Mouse (Mus musculus): ENCODE results near the gene Cdk2ap2. TPM values are rescaled to one million over a fixed set of nuclear protein-coding genes. Genes with fewer than 3 reads are reported as not detected.

The Cdk2ap2 gene
- polyA plus RNA-seq, 1 experiment from 2014 or later, result 79.2 TPM

DNA sequence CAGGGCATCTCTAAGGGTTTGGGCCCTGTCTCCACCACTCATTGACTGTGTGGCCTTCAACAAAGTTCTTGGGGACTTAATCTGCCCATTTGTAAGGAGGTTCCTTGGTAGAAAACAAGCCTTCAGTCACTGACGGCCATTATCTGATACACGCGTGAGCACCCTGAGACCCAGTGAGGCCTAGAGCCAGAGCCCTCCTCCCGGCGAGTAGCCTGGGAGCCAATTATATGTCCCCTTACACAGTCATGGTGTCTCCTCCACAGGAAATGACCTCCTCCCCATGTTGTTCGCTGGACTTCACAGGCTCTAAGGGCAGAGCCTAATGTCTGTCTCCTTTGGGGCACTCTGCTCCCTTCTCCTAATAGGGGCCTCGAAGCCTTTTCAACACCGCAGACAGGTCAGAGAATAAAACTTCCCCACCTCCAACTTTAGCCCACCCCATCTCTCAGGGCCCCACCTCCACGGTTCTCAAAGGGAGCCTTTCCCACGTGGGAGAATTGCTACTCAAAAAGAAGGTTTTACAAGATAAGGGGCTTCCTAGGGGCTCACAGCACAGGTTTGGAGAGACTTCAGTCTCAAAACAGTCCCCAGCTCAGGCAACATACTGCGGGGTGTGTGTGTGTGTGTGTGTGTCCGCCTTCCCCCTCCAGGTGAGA lies 49.5 kb downstream of the Cdk2ap2 start:
- H3K36me3 ChIP-seq (replicated peaks; ENCODE audit: control insufficient read depth, insufficient read depth), result peaks cover 8% of the 10 kb centered on the region
- WGBS, result 65% methylated on average over 12 of the region's 12 CpGs
- no peak overlapping the region for H3K4me3 ChIP-seq (replicated peaks; ENCODE audit: low read length)
- no peak overlapping the region for H3K27ac ChIP-seq
- no peaks in the 10 kb centered on the region for H3K9me3 ChIP-seq (ENCODE audit: control insufficient read depth, low read length)
- no peak overlapping the region for H3K4me2 ChIP-seq (replicated peaks)
- H3K9ac ChIP-seq, result no peak overlapping the region
- ATAC-seq (ENCODE audit: low FRiP score) (no peak), DNase-seq (ENCODE audit: low spot score) (no peak)
- H3K4me1 ChIP-seq (replicated peaks; ENCODE audit: control insufficient read depth, insufficient read depth, low read length), result peaks cover 14% of the 10 kb centered on the region
- H3K27me3 ChIP-seq (ENCODE audit: control insufficient read depth, insufficient read depth, low read length), result no peaks in the 10 kb centered on the region

GRCm38 (mm10) chr19:4147022-4147405 lies 50.0 kb downstream of the Cdk2ap2 start:
- no peak overlapping the region for H3K27ac ChIP-seq
- H3K4me1 ChIP-seq (replicated peaks; ENCODE audit: control insufficient read depth, insufficient read depth, low read length), result peaks cover 14% of the 10 kb centered on the region
- H3K9me3 ChIP-seq (ENCODE audit: control insufficient read depth, low read length), result no peaks in the 10 kb centered on the region
- DNase-seq (ENCODE audit: low spot score) (no peak), ATAC-seq (ENCODE audit: low FRiP score) (no peak)
- H3K9ac ChIP-seq, result no peak overlapping the region
- peaks cover 11% of the 10 kb centered on the region for H3K36me3 ChIP-seq (replicated peaks; ENCODE audit: control insufficient read depth, insufficient read depth)
- H3K4me2 ChIP-seq (replicated peaks), result no peak overlapping the region
- WGBS, result 50% methylated on average over 3 of the region's 3 CpGs
- no peak overlapping the region for H3K4me3 ChIP-seq (replicated peaks; ENCODE audit: low read length)
- no peaks in the 10 kb centered on the region for H3K27me3 ChIP-seq (ENCODE audit: control insufficient read depth, insufficient read depth, low read length)

GRCm38 (mm10) chr19:4147782-4148490 lies 51.0 kb downstream of the Cdk2ap2 start:
- peaks cover 14% of the 10 kb centered on the region for H3K4me1 ChIP-seq (replicated peaks; ENCODE audit: control insufficient read depth, insufficient read depth, low read length)
- no peaks in the 10 kb centered on the region for H3K9me3 ChIP-seq (ENCODE audit: control insufficient read depth, low read length)
- ATAC-seq (ENCODE audit: low FRiP score) (peak; percentile 19), DNase-seq (ENCODE audit: low spot score) (no peak)
- peak overlapping the region; percentile 87 for H3K9ac ChIP-seq
- no peaks in the 10 kb centered on the region for H3K27me3 ChIP-seq (ENCODE audit: control insufficient read depth, insufficient read depth, low read length)
- H3K4me3 ChIP-seq (replicated peaks; ENCODE audit: low read length), result peak overlapping the region; percentile 80
- peak overlapping the region; percentile 61; the same call in 1 of the 2 replicates for H3K27ac ChIP-seq
- H3K4me2 ChIP-seq (replicated peaks), result peak overlapping the region; percentile 75
- H3K36me3 ChIP-seq (replicated peaks; ENCODE audit: control insufficient read depth, insufficient read depth), result peaks cover 20% of the 10 kb centered on the region
- 33% methylated on average over 9 of the region's 9 CpGs for WGBS

DNA sequence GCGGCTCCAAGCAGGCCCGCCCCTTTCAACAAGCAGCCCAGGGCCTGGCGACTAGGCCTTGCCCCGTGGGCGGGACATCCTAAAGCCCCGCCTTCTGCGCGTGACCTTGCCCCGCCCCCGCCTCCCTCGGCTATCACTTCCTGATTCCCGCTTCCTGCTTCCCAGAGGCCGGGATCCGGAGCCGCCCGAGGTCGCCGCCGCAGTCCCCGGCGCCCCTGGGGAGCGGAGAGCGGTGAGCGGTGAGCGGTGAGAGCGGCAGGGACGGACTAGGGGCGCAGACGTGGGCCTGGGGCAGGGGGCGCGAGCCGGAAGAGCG lies 51.5 kb downstream of the Cdk2ap2 start, which contains the start of gene Coro1b:
TSS of gene Coro1b (plus strand) at position 129 of the 316 bp plus-strand sequence.
- peak within 1 kb of the TSS; percentile 80 for H3K4me3 ChIP-seq (replicated peaks; ENCODE audit: low read length)
- peak within 1 kb of the TSS; percentile 75 for H3K4me2 ChIP-seq (replicated peaks)

More for the DNA sequence above, 51.5 kb downstream of the Cdk2ap2 start, which contains the start of gene Coro1b:
- Histone ChIP-seq H3K9me3 (ENCODE audit: control insufficient read depth, low read length) (no peaks in the 10 kb centered on the region), H3K27me3 (ENCODE audit: control insufficient read depth, insufficient read depth, low read length) (no peaks in the 10 kb centered on the region), H3K9ac (peak within 1 kb of the TSS; percentile 87), H3K27ac (peak within 1 kb of the TSS; percentile 61), H3K4me1 (replicated peaks; ENCODE audit: control insufficient read depth, insufficient read depth, low read length) (peaks cover 14% of the 10 kb centered on the region), H3K36me3 (replicated peaks; ENCODE audit: control insufficient read depth, insufficient read depth) (peaks cover 24% of the 10 kb centered on the region)
- under 1% methylated on average over 30 of the region's 33 CpGs for WGBS
- DNase-seq (ENCODE audit: low spot score) (peak; percentile 90), ATAC-seq (ENCODE audit: low FRiP score) (peak; percentile 92)

Other genes starting within 250 kb of the Cdk2ap2 start
- gene Chka, start 245.4 kb upstream of the Cdk2ap2 start, polyA plus RNA-seq (2014; fragmentation: Nextera tagmentation; extraction: Ambion mirVana), result 54.7 and 60.8 TPM in 2 replicates
- gene Tcirg1, start 190.0 kb upstream of the Cdk2ap2 start, polyA plus RNA-seq (2014; fragmentation: Nextera tagmentation; extraction: Ambion mirVana), result 11.6 and 13.3 TPM in 2 replicates
- gene Ndufs8, start 184.4 kb upstream of the Cdk2ap2 start, polyA plus RNA-seq (2014; fragmentation: Nextera tagmentation; extraction: Ambion mirVana), result 310 and 332 TPM in 2 replicates
- gene Aldh3b1, start 167.4 kb upstream of the Cdk2ap2 start, polyA plus RNA-seq (2014; fragmentation: Nextera tagmentation; extraction: Ambion mirVana), result 2.4 and 3.3 TPM in 2 replicates
- gene Unc93b1, start 162.0 kb upstream of the Cdk2ap2 start, polyA plus RNA-seq (2014; fragmentation: Nextera tagmentation; extraction: Ambion mirVana), result 9.7 and 10.4 TPM in 2 replicates
- not detected in 2 replicates for gene Aldh3b3, start 138.5 kb upstream of the Cdk2ap2 start, polyA plus RNA-seq (2014; fragmentation: Nextera tagmentation; extraction: Ambion mirVana)
- 0.13 and 0.32 TPM in 2 replicates for gene Aldh3b2, start 124.9 kb upstream of the Cdk2ap2 start, polyA plus RNA-seq (2014; fragmentation: Nextera tagmentation; extraction: Ambion mirVana)
- gene Acy3, start 110.6 kb upstream of the Cdk2ap2 start, polyA plus RNA-seq (2014; fragmentation: Nextera tagmentation; extraction: Ambion mirVana), result 2.1 and 3.6 TPM in 2 replicates
- 0.46 TPM in 2 replicates for gene Tbx10, start 104.4 kb upstream of the Cdk2ap2 start, polyA plus RNA-seq (2014; fragmentation: Nextera tagmentation; extraction: Ambion mirVana)
- 23.5 TPM in 2 replicates for gene Nudt8, start 96.6 kb upstream of the Cdk2ap2 start, polyA plus RNA-seq (2014; fragmentation: Nextera tagmentation; extraction: Ambion mirVana)
- 2.7 and 3.4 TPM in 2 replicates for gene Gm49405, start 96.6 kb upstream of the Cdk2ap2 start, polyA plus RNA-seq (2014; fragmentation: Nextera tagmentation; extraction: Ambion mirVana)
- 4.1 and 5.0 TPM in 2 replicates for gene Doc2g, start 93.9 kb upstream of the Cdk2ap2 start, polyA plus RNA-seq (2014; fragmentation: Nextera tagmentation; extraction: Ambion mirVana)
- 242 and 259 TPM in 2 replicates for gene Ndufv1, start 84.4 kb upstream of the Cdk2ap2 start, polyA plus RNA-seq (2014; fragmentation: Nextera tagmentation; extraction: Ambion mirVana)
- gene Gstp1, start 59.2 kb upstream of the Cdk2ap2 start, polyA plus RNA-seq (2014; fragmentation: Nextera tagmentation; extraction: Ambion mirVana), result 477 and 497 TPM in 2 replicates
- 1.7 TPM in 1 of 2 replicates, not detected in the other for gene Gstp2, start 51.2 kb upstream of the Cdk2ap2 start, polyA plus RNA-seq (2014; fragmentation: Nextera tagmentation; extraction: Ambion mirVana)
- gene Gstp3, start 37.6 kb upstream of the Cdk2ap2 start, polyA plus RNA-seq (2014; fragmentation: Nextera tagmentation; extraction: Ambion mirVana), result not detected in 2 replicates
- not detected in 2 replicates for gene Cabp2, start 15.6 kb upstream of the Cdk2ap2 start, polyA plus RNA-seq (2014; fragmentation: Nextera tagmentation; extraction: Ambion mirVana)
- gene Pitpnm1, start 2.8 kb downstream of the Cdk2ap2 start, polyA plus RNA-seq (2014; fragmentation: Nextera tagmentation; extraction: Ambion mirVana), result 70.0 and 74.7 TPM in 2 replicates
- gene Aip, start 28.7 kb downstream of the Cdk2ap2 start, polyA plus RNA-seq (2014; fragmentation: Nextera tagmentation; extraction: Ambion mirVana), result 93.8 and 99.7 TPM in 2 replicates
- gene Gpr152, start 42.6 kb downstream of the Cdk2ap2 start, polyA plus RNA-seq (2014; fragmentation: Nextera tagmentation; extraction: Ambion mirVana), result not detected in 2 replicates
- gene Cabp4, start 46.9 kb downstream of the Cdk2ap2 start, polyA plus RNA-seq (2014; fragmentation: Nextera tagmentation; extraction: Ambion mirVana), result 0.11 and 0.26 TPM in 2 replicates
- gene Coro1b, start 51.4 kb downstream of the Cdk2ap2 start, polyA plus RNA-seq (2014; fragmentation: Nextera tagmentation; extraction: Ambion mirVana), result 102 TPM in 2 replicates
- 0.44 and 0.68 TPM in 2 replicates for gene Ptprcap, start 56.4 kb downstream of the Cdk2ap2 start, polyA plus RNA-seq (2014; fragmentation: Nextera tagmentation; extraction: Ambion mirVana)
- gene Rps6kb2, start 66.2 kb downstream of the Cdk2ap2 start, polyA plus RNA-seq (2014; fragmentation: Nextera tagmentation; extraction: Ambion mirVana), result 35.8 and 39.7 TPM in 2 replicates
- gene Carns1, start 78.3 kb downstream of the Cdk2ap2 start, polyA plus RNA-seq (2014; fragmentation: Nextera tagmentation; extraction: Ambion mirVana), result 5.3 and 6.0 TPM in 2 replicates
- 0.43 and 0.68 TPM in 2 replicates for gene Tbc1d10c, start 94.1 kb downstream of the Cdk2ap2 start, polyA plus RNA-seq (2014; fragmentation: Nextera tagmentation; extraction: Ambion mirVana)
- gene Ppp1ca, start 94.9 kb downstream of the Cdk2ap2 start, polyA plus RNA-seq (2014; fragmentation: Nextera tagmentation; extraction: Ambion mirVana), result 581 and 604 TPM in 2 replicates
- gene Rad9a, start 104.5 kb downstream of the Cdk2ap2 start, polyA plus RNA-seq (2014; fragmentation: Nextera tagmentation; extraction: Ambion mirVana), result 19.4 and 22.5 TPM in 2 replicates
- 0.51 and 0.53 TPM in 2 replicates for gene Clcf1, start 117.1 kb downstream of the Cdk2ap2 start, polyA plus RNA-seq (2014; fragmentation: Nextera tagmentation; extraction: Ambion mirVana)
- not detected in 2 replicates for gene AC109138.7, start 117.2 kb downstream of the Cdk2ap2 start, polyA plus RNA-seq (2014; fragmentation: Nextera tagmentation; extraction: Ambion mirVana)
- 18.8 and 20.4 TPM in 2 replicates for gene Pold4, start 134.7 kb downstream of the Cdk2ap2 start, polyA plus RNA-seq (2014; fragmentation: Nextera tagmentation; extraction: Ambion mirVana)
- gene Ssh3, start 172.0 kb downstream of the Cdk2ap2 start, polyA plus RNA-seq (2014; fragmentation: Nextera tagmentation; extraction: Ambion mirVana), result 12.9 and 13.4 TPM in 2 replicates
- gene Ankrd13d, start 186.0 kb downstream of the Cdk2ap2 start, polyA plus RNA-seq (2014; fragmentation: Nextera tagmentation; extraction: Ambion mirVana), result 50.7 and 56.6 TPM in 2 replicates
- gene Grk2, start 209.0 kb downstream of the Cdk2ap2 start, polyA plus RNA-seq (2014; fragmentation: Nextera tagmentation; extraction: Ambion mirVana), result 29.2 and 30.4 TPM in 2 replicates

Data from hindbrain, embryonic 14.5 days (tissue).